Mouse (Mus musculus) limb, embryonic 15.5 days (tissue): Measurements from ENCODE around the gene Nxn. TPM values are rescaled to one million over a fixed set of nuclear protein-coding genes. Genes with fewer than 3 reads are reported as not detected.

Source experiments
- ATAC-seq: fragments of 200-750 bp; cut with Nextera tagmentation; 2 replicates; pipeline ENCODE4 v1.8.0; 2017; ENCODE audit warnings: low read depth, moderate TSS enrichment; ENCODE audit not compliant: insufficient number of reproducible peaks, low FRiP score, low TSS enrichment
- H3K27ac ChIP-seq: fragments of 300-500 bp; sonication (generic); 2 replicates; pipeline ENCODE4 v1.5.1; 2015; ENCODE audit warnings: moderate library complexity, mild to moderate bottlenecking, inconsistent platforms
- H3K27me3 ChIP-seq: fragments of 300-500 bp; sonication (generic); 2 replicates; pipeline ENCODE4 v1.6.1; 2015; ENCODE audit warnings: inconsistent platforms
- H3K36me3 ChIP-seq: fragments of 300-500 bp; sonication (generic); 2 replicates; pipeline ENCODE4 v1.6.1; 2015; ENCODE audit warnings: inconsistent platforms
- H3K4me1 ChIP-seq: fragments of 300-500 bp; sonication (generic); 2 replicates; pipeline ENCODE4 v1.6.1; 2015; ENCODE audit warnings: inconsistent platforms
- H3K4me2 ChIP-seq: fragments of 300-500 bp; sonication (generic); 2 replicates; pipeline ENCODE4 v1.6.1; 2015; ENCODE audit warnings: mild to moderate bottlenecking, inconsistent platforms
- H3K4me3 ChIP-seq: fragments of 300-500 bp; sonication (generic); 2 replicates; pipeline ENCODE4 v1.5.1; 2015; ENCODE audit warnings: mild to moderate bottlenecking, inconsistent platforms
- H3K9ac ChIP-seq: fragments of 300-500 bp; sonication (generic); 2 replicates; pipeline ENCODE4 v1.6.1; 2015; ENCODE audit warnings: inconsistent platforms
- H3K9me3 ChIP-seq: fragments of 300-500 bp; sonication (generic); 2 replicates; pipeline ENCODE4 v1.6.1; 2016; ENCODE audit warnings: inconsistent platforms
- WGBS: fragments of 180-500 bp; shearing (Covaris S2); methylation state at CpG from one replicate; pipeline ENCODE4 v1.1.7; 2015; 5-methylcytosine and 5-hydroxymethylcytosine counted together
- polyA plus RNA-seq: library from polyadenylated mRNA; unstranded; fragments of >200 nt; fragmentation: Nextera tagmentation; extraction: Ambion mirVana; gene quantifications from 2 replicates; pipeline ENCODE4 v1.2.1, GENCODE M21; 2015

Nxn gene
- polyA plus RNA-seq, 1 experiment from 2014 or later, result 60.8 TPM

DNA sequence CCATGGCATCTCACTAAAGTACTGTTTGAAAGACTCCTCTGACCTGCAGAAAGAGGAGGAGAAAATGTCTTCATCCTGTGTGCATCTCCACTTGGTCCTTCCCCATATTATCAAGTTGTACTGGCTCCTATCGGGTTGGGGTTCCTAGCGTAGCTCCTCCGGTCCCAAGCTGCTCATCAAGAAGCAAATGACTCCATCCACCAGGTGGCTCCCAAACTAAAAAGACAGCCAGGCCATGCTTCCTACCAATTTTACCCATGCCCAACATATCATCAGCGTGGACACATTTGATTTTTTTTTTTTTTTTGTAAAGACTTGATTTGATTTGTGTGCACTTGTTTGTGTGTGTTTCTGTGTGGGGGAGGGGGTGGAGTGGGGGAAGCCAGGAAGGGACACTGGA lies 126.5 kb downstream of the Nxn start:
- ATAC-seq, result no peak
- Histone ChIP-seq H3K4me2 (no peak overlapping the region), H3K9me3 (no peaks in the 10 kb centered on the region), H3K27ac (no peak overlapping the region), H3K9ac (no peak overlapping the region), H3K36me3 (peaks cover 37% of the 10 kb centered on the region), H3K4me1 (no peaks in the 10 kb centered on the region), H3K27me3 (no peaks in the 10 kb centered on the region), H3K4me3 (no peak overlapping the region)
- 77% methylated on average over 4 of the region's 4 CpGs for WGBS

DNA sequence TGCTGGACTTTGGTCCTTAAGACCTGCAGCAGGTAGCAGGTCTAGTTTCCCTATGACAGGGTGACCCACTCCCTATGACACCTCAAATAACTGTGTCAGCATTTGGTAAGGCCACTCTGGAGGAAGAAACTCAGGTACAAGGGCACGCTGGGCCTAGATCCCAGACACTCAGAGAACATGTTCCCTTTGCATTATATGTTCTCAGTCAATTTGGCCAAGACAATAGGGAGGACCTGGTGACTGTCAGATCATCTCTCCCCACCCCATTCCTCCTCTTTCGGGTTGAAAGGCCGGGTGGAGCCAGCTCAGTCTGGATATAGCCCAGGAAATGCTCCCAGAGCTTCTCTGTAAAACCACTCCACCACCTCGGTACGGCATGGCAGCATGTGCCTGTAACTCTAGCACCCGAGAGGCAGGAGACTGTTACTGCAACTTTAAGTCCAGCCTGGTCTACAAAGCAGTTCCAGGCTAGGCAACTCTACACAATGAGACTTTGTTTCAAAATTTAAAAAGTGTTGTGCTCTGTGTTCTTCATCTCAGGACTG lies 130.3 kb downstream of the Nxn start:
- Histone ChIP-seq H3K4me2 (no peak overlapping the region), H3K4me1 (peaks cover 10% of the 10 kb centered on the region; the same call in 1 of the 2 replicates), H3K36me3 (peaks cover 22% of the 10 kb centered on the region), H3K9me3 (no peaks in the 10 kb centered on the region), H3K4me3 (no peak overlapping the region), H3K9ac (no peak overlapping the region), H3K27ac (no peak overlapping the region; the same call in 1 of the 2 replicates), H3K27me3 (no peaks in the 10 kb centered on the region)
- whole genome bisulfite sequencing, result 72% methylated on average over 6 of the region's 6 CpGs
- ATAC-seq, result no peak

- peaks cover 19% of the 10 kb centered on the region for H3K36me3 ChIP-seq
- H3K27ac ChIP-seq, result peak overlapping the region; percentile 30
- peaks cover 16% of the 10 kb centered on the region for H3K4me1 ChIP-seq
- H3K9me3 ChIP-seq, result no peaks in the 10 kb centered on the region
- 71% methylated on average over 5 of the region's 5 CpGs for WGBS
- H3K27me3 ChIP-seq, result no peaks in the 10 kb centered on the region
- H3K9ac ChIP-seq, result no peak overlapping the region
- no peak overlapping the region for H3K4me2 ChIP-seq
- no peak overlapping the region for H3K4me3 ChIP-seq
- no peak for ATAC-seq
Observed at GRCm38 (mm10) chr11:76268001-76268459, 130.9 kb downstream of the Nxn start.

GRCm38 (mm10) chr11:76267550-76267949 lies 131.4 kb downstream of the Nxn start:
- peaks cover 20% of the 10 kb centered on the region; the same call in 1 of the 2 replicates for H3K36me3 ChIP-seq
- no peak overlapping the region for H3K9ac ChIP-seq
- H3K4me2 ChIP-seq, result no peak overlapping the region
- WGBS, result 60% methylated on average over 7 of the region's 7 CpGs
- H3K27me3 ChIP-seq, result no peaks in the 10 kb centered on the region
- no peak for ATAC-seq
- peaks cover 21% of the 10 kb centered on the region for H3K4me1 ChIP-seq
- H3K9me3 ChIP-seq, result no peaks in the 10 kb centered on the region
- no peak overlapping the region for H3K4me3 ChIP-seq
- peak overlapping the region; percentile 30; the same call in 1 of the 2 replicates for H3K27ac ChIP-seq

- WGBS, result 25% methylated on average over 19 of the region's 19 CpGs
- H3K36me3 ChIP-seq, result peaks cover 44% of the 10 kb centered on the region
- H3K27ac ChIP-seq, result no peak overlapping the region
- ATAC-seq, result no peak
- no peak overlapping the region for H3K9ac ChIP-seq
- no peaks in the 10 kb centered on the region for H3K27me3 ChIP-seq
- no peak overlapping the region for H3K4me3 ChIP-seq
- peaks cover 24% of the 10 kb centered on the region for H3K4me1 ChIP-seq
- no peaks in the 10 kb centered on the region for H3K9me3 ChIP-seq
- H3K4me2 ChIP-seq, result no peak overlapping the region
Observed at GRCm38 (mm10) chr11:76262611-76263351, 136.2 kb downstream of the Nxn start.

- WGBS, result 80% methylated on average over 12 of the region's 12 CpGs
- Histone ChIP-seq H3K4me2 (no peak overlapping the region), H3K4me3 (no peak overlapping the region), H3K27me3 (no peaks in the 10 kb centered on the region), H3K9me3 (no peaks in the 10 kb centered on the region), H3K4me1 (peaks cover 25% of the 10 kb centered on the region), H3K9ac (no peak overlapping the region), H3K27ac (no peak overlapping the region), H3K36me3 (peaks cover 55% of the 10 kb centered on the region)
- no peak for ATAC-seq
Observed at GRCm38 (mm10) chr11:76261224-76261623, 137.7 kb downstream of the Nxn start.

DNA sequence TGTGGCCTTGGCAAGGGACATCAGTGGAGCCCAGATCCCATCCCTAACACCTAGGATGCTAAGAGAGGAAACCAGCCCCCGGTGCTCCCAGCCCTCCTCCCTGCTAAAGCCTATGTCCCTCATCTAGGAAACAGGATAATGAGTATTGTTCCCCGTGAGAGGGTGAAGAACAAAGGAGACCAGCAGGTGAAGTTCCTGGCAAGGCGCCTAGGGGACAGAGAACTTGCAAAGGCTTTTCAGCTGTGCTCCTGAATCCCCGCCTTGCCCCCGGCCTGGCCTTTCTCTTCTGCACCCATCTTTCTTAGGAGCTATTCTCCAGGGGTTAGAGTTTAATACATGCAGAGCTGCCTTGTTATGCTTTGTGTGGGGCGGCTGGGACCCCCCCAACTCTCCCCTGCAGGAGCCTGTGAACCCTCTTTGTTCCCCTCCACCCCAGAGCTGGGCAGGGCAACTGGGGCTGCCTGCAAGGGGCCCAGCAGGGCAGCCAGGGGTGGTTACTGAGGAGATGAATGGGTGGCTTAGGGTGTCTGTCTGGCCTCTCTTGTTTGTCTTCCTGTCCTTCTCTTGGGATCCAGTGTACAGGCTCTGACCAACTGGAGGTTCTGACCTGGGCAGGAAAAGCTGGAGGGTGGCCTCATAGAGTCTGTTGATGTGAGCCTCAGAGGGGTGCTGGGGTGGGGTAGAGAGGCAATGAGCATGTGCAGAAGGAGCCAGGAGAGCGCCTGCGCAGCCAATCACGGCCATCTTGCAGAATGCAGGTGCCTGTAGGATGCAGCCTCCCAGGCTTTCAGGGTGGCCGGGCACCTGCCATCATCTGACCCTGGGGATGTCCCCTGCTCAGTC lies 138.5 kb downstream of the Nxn start:
- Histone ChIP-seq H3K27ac (no peak overlapping the region), H3K9ac (no peak overlapping the region), H3K4me1 (peaks cover 27% of the 10 kb centered on the region), H3K4me2 (no peak overlapping the region), H3K27me3 (no peaks in the 10 kb centered on the region), H3K9me3 (no peaks in the 10 kb centered on the region), H3K4me3 (no peak overlapping the region), H3K36me3 (peaks cover 55% of the 10 kb centered on the region)
- WGBS, result 76% methylated on average over 10 of the region's 10 CpGs
- no peak for ATAC-seq

GRCm38 (mm10) chr11:76258511-76258910 lies 140.4 kb downstream of the Nxn start:
- Histone ChIP-seq H3K4me2 (no peak overlapping the region), H3K9me3 (no peaks in the 10 kb centered on the region), H3K27me3 (no peaks in the 10 kb centered on the region), H3K4me3 (no peak overlapping the region), H3K9ac (no peak overlapping the region), H3K27ac (no peak overlapping the region), H3K36me3 (peaks cover 52% of the 10 kb centered on the region), H3K4me1 (peaks cover 30% of the 10 kb centered on the region)
- ATAC-seq, result no peak
- WGBS, result 79% methylated on average over 6 of the region's 6 CpGs

- 61% methylated on average over 4 of the region's 4 CpGs for WGBS
- Histone ChIP-seq H3K4me1 (peaks cover 27% of the 10 kb centered on the region), H3K27me3 (no peaks in the 10 kb centered on the region), H3K9ac (no peak overlapping the region), H3K4me2 (no peak overlapping the region), H3K4me3 (no peak overlapping the region), H3K9me3 (no peaks in the 10 kb centered on the region), H3K27ac (no peak overlapping the region), H3K36me3 (peaks cover 45% of the 10 kb centered on the region)
- ATAC-seq, result no peak
Observed at GRCm38 (mm10) chr11:76257386-76257785, 141.6 kb downstream of the Nxn start.

GRCm38 (mm10) chr11:76256129-76256528 lies 142.8 kb downstream of the Nxn start:
- Histone ChIP-seq H3K27ac (0 out of 2 replicates have a peak overlapping the region, but pooled peaks have one; percentile 38), H3K9ac (no peak overlapping the region), H3K4me2 (no peak overlapping the region), H3K4me3 (no peak overlapping the region), H3K4me1 (peaks cover 30% of the 10 kb centered on the region), H3K27me3 (no peaks in the 10 kb centered on the region), H3K9me3 (no peaks in the 10 kb centered on the region), H3K36me3 (peaks cover 39% of the 10 kb centered on the region)
- ATAC-seq, result no peak
- 7% methylated on average over 5 of the region's 5 CpGs for WGBS

DNA sequence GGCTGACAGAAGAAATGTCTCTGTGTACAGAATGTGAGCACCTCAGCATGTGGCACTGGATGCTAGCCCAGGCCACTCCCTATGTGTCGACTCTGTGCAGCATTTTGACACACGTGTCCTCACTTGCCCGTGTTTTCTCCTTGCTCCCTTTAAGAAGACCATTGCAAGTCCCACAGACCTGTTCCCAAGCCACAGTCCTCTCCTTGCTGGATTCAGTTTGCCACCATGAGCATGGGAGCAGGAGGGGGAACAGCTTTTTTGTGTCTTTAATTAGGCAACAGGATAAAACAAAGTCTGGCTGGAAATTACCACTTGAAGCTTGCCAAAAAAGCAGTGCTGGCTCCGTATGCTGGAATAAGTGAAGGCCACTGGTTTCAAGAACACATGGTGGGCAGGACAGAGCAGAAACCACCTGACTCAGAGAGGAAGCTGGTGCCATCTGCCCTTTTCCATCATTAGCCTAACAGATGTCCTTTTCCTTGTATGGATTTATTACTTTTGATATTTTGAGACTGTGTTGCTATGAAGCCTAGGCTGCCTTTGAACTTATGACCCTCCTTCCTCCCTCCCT lies 143.4 kb downstream of the Nxn start:
- peaks cover 30% of the 10 kb centered on the region for H3K4me1 ChIP-seq
- no peak overlapping the region for H3K4me3 ChIP-seq
- peaks cover 39% of the 10 kb centered on the region for H3K36me3 ChIP-seq
- no peaks in the 10 kb centered on the region for H3K9me3 ChIP-seq
- 29% methylated on average over 4 of the region's 4 CpGs for WGBS
- no peak for ATAC-seq
- H3K27ac ChIP-seq, result 0 out of 2 replicates have a peak overlapping the region, but pooled peaks have one; percentile 17
- H3K4me2 ChIP-seq, result no peak overlapping the region
- H3K9ac ChIP-seq, result no peak overlapping the region
- no peaks in the 10 kb centered on the region for H3K27me3 ChIP-seq
